Mouse (Mus musculus) MEL (cell line): ENCODE results near the gene Wipf3. TPM values are rescaled to one million over a fixed set of nuclear protein-coding genes. Genes with fewer than 3 reads are reported as not detected.

Experiments used
- DNase-seq: peaks from one replicate; pipeline ENCODE4 v3.0.0; 2011; ENCODE audit warnings: low read depth, low spot score
- H3K27ac ChIP-seq: 2 replicates; pipeline ENCODE4 v1.5.1; 2012; ENCODE audit warnings: low read depth, mild to moderate bottlenecking, control low read depth, low read length, moderate library complexity; ENCODE audit not compliant: control insufficient read depth
- H3K27me3 ChIP-seq, 2 experiments: fragments of 150-350 bp in 1 of 2; sonication (generic) in 1 of 2; 2 replicates each; pipeline ENCODE4 v1.6.1; 2012; ENCODE audit warnings: low read length in 2 of 2, mild to moderate bottlenecking in 2 of 2, improper control_type of control experiment in 1 of 2, moderate library complexity in 1 of 2; ENCODE audit not compliant: insufficient read depth in 2 of 2, control insufficient read depth in 1 of 2
- H3K36me3 ChIP-seq, 2 experiments: 2 replicates each; pipeline ENCODE4 v1.6.1; 2012 to 2014; ENCODE audit warnings: low read length in 2 of 2, improper control_type of control experiment in 1 of 2, inconsistent platforms in 1 of 2, mild to moderate bottlenecking in 1 of 2; ENCODE audit not compliant: insufficient read depth in 2 of 2, control insufficient read depth in 1 of 2
- H3K4me1 ChIP-seq, 2 experiments: fragments of 150-350 bp in 1 of 2; sonication (generic) in 1 of 2; 2 replicates each; pipeline ENCODE4 v1.6.1; 2012; ENCODE audit warnings: low read length in 2 of 2, improper control_type of control experiment in 1 of 2, mild to moderate bottlenecking in 1 of 2; ENCODE audit not compliant: insufficient read depth in 2 of 2, control insufficient read depth in 1 of 2
- H3K4me3 ChIP-seq, 2 experiments: fragments of 150-350 bp in 1 of 2; sonication (generic) in 1 of 2; 2 replicates each; pipeline ENCODE4 v1.5.1; 2012; ENCODE audit warnings: low read depth in 2 of 2, low read length in 2 of 2, mild to moderate bottlenecking in 2 of 2, moderate library complexity in 2 of 2, control low read depth in 1 of 2, improper control_type of control experiment in 1 of 2; ENCODE audit not compliant: control insufficient read depth in 1 of 2, insufficient read depth in 1 of 2
- H3K79me2 ChIP-seq: 2 replicates; pipeline ENCODE4 v1.6.1; 2012; ENCODE audit warnings: mild to moderate bottlenecking, low read length, moderate library complexity; ENCODE audit not compliant: control insufficient read depth, poor library complexity, insufficient read depth
- H3K9ac ChIP-seq: 2 replicates; pipeline ENCODE4 v1.6.1; 2012; ENCODE audit warnings: low read depth, mild to moderate bottlenecking, control low read depth, low read length, moderate library complexity; ENCODE audit not compliant: control insufficient read depth, poor library complexity, severe bottlenecking
- H3K9me3 ChIP-seq: fragments of 150-350 bp; sonication (generic); replicated peaks from 2 replicates; pipeline ENCODE4 v1.6.1; 2012; ENCODE audit warnings: mild to moderate bottlenecking, low read length, improper control_type of control experiment, moderate library complexity; ENCODE audit not compliant: insufficient read depth
- BHLHE40 ChIP-seq: IDR thresholded peaks from 2 replicates; pipeline ENCODE4 v1.6.1; 2012; ENCODE audit warnings: low read depth, mild to moderate bottlenecking, inconsistent platforms, low read length, improper control_type of control experiment, borderline replicate concordance
- CHD1 ChIP-seq: IDR thresholded peaks from 2 replicates; pipeline ENCODE4 v1.6.1; 2012; ENCODE audit warnings: low read depth, mild to moderate bottlenecking, inconsistent platforms, low read length, improper control_type of control experiment
- ETS1 ChIP-seq: IDR thresholded peaks from 2 replicates; pipeline ENCODE4 v1.6.1; 2012; ENCODE audit warnings: low read depth, mild to moderate bottlenecking, inconsistent platforms, low read length, improper control_type of control experiment, moderate library complexity
- GATA1 ChIP-seq: IDR thresholded peaks from 2 replicates; pipeline ENCODE4 v1.6.1; 2011; ENCODE audit warnings: low read depth, low read length, improper control_type of control experiment
- MAX ChIP-seq: IDR thresholded peaks from 2 replicates; pipeline ENCODE4 v1.6.1; 2011; ENCODE audit warnings: low read length, improper control_type of control experiment
- MEF2A ChIP-seq: IDR thresholded peaks from 2 replicates; pipeline ENCODE4 v1.6.1; 2014; ENCODE audit warnings: low read depth, mild to moderate bottlenecking, inconsistent platforms, low read length, improper control_type of control experiment; ENCODE audit not compliant: poor library complexity, insufficient replicate concordance, severe bottlenecking; ENCODE audit errors: extremely low read depth
- MYB ChIP-seq: IDR thresholded peaks from 2 replicates; pipeline ENCODE4 v1.6.1; 2011; ENCODE audit warnings: mild to moderate bottlenecking, low read depth, low read length, improper control_type of control experiment
- NELFE ChIP-seq: IDR thresholded peaks from 2 replicates; pipeline ENCODE4 v1.6.1; 2011; ENCODE audit warnings: low read depth, low read length, improper control_type of control experiment
- NRF1 ChIP-seq: IDR thresholded peaks from 2 replicates; pipeline ENCODE4 v1.6.1; 2014; ENCODE audit warnings: low read depth, mild to moderate bottlenecking, inconsistent platforms, low read length, improper control_type of control experiment, moderate library complexity; ENCODE audit not compliant: poor library complexity, insufficient read depth, severe bottlenecking
- POLR2A ChIP-seq, 2 experiments: IDR thresholded peaks; 2 replicates each; pipeline ENCODE4 v1.6.1; 2011 to 2012; ENCODE audit warnings: low read length in 2 of 2, mild to moderate bottlenecking in 2 of 2, control low read depth in 1 of 2, improper control_type of control experiment in 1 of 2, low read depth in 1 of 2, moderate library complexity in 1 of 2; ENCODE audit not compliant: control insufficient read depth in 1 of 2, insufficient read depth in 1 of 2, poor library complexity in 1 of 2
- POLR2AphosphoS5 ChIP-seq: IDR thresholded peaks from 2 replicates; pipeline ENCODE4 v1.6.1; 2012; ENCODE audit warnings: low read depth, borderline replicate concordance, mild to moderate bottlenecking, inconsistent platforms, low read length, moderate library complexity, mixed read lengths
- RAD21 ChIP-seq: IDR thresholded peaks from 2 replicates; pipeline ENCODE4 v1.6.1; 2011; ENCODE audit warnings: mild to moderate bottlenecking, low read depth, low read length, improper control_type of control experiment
- SIN3A ChIP-seq: IDR thresholded peaks from 2 replicates; pipeline ENCODE4 v1.6.1; 2012; ENCODE audit warnings: low read length, improper control_type of control experiment, inconsistent platforms
- TBP ChIP-seq: IDR thresholded peaks from 2 replicates; pipeline ENCODE4 v1.8.0; 2011; ENCODE audit warnings: low read depth, low read length, improper control_type of control experiment
- UBTF ChIP-seq: IDR thresholded peaks from 2 replicates; pipeline ENCODE4 v1.6.1; 2012; ENCODE audit warnings: low read depth, mild to moderate bottlenecking, inconsistent platforms, low read length, improper control_type of control experiment, moderate library complexity, borderline replicate concordance; ENCODE audit not compliant: insufficient read depth
- USF2 ChIP-seq, 2 experiments: IDR thresholded peaks; 2 replicates each; pipeline ENCODE4 v1.6.1; 2011 to 2012; ENCODE audit warnings: improper control_type of control experiment in 2 of 2, low read length in 2 of 2, borderline replicate concordance in 1 of 2, inconsistent platforms in 1 of 2, low read depth in 1 of 2, mild to moderate bottlenecking in 1 of 2; ENCODE audit not compliant: insufficient read depth in 1 of 2
- ZC3H11A ChIP-seq: IDR thresholded peaks from 2 replicates; pipeline ENCODE4 v1.6.1; 2012; ENCODE audit warnings: low read depth, mild to moderate bottlenecking, inconsistent platforms, low read length, improper control_type of control experiment
- polyA plus RNA-seq, 2 experiments: library from polyadenylated mRNA; stranded (reverse) in 1 of 2; unstranded in 1 of 2; fragments of >175 nt in 1 of 2; fragments of >200 nt in 1 of 2; gene quantifications; 2 replicates each; pipeline versions ENCODE4 v1.2.1 to v1.2.4; 2012; ENCODE audit warnings: low replicate concordance in 2 of 2, low read depth in 1 of 2; ENCODE audit not compliant: insufficient read length in 2 of 2, insufficient read depth in 1 of 2, missing spikeins in 1 of 2
- total RNA-seq: library from RNA; depleted of rRNA; stranded (reverse); fragments of 300-350 nt; gene quantifications from 2 replicates; pipeline ENCODE4 v1.2.3, GENCODE M21; 2012

The Wipf3 gene
- total and polyA plus RNA-seq, 3 experiments: not detected

- no peak for TF ChIP-seq POLR2A (IDR thresholded peaks at IDR 0.05; ENCODE audit: control insufficient read depth in 1 of 2, insufficient read depth in 1 of 2, low read depth in 1 of 2, low read length in 2 of 2, poor library complexity in 1 of 2)
Observed at GRCm38 (mm10) chr6:54382636-54383035, 46.8 kb upstream of the Wipf3 start (continued).

GRCm38 (mm10) chr6:54383893-54384524 is 45.4 kb upstream of the Wipf3 start:
- no peaks in the 10 kb centered on the region for H3K9me3 ChIP-seq
- DNase-seq: no peak
- H3K36me3 ChIP-seq: no peaks in the 10 kb centered on the region
- TF ChIP-seq POLR2A (IDR thresholded peaks at IDR 0.05; ENCODE audit: control insufficient read depth in 1 of 2, insufficient read depth in 1 of 2, low read depth in 1 of 2, low read length in 2 of 2, poor library complexity in 1 of 2) (no peak), ETS1 (no peak), ZC3H11A (no peak), SIN3A (no peak), MEF2A (no peak), CHD1 (no peak)
- no peak overlapping the region for H3K9ac ChIP-seq
- no peak overlapping the region for H3K4me3 ChIP-seq
- H3K27me3 ChIP-seq: no peaks in the 10 kb centered on the region
- no peaks in the 10 kb centered on the region for H3K79me2 ChIP-seq
- no peaks in the 10 kb centered on the region for H3K4me1 ChIP-seq
- no peak overlapping the region for H3K27ac ChIP-seq

GRCm38 (mm10) chr6:54384777-54385176 is 44.6 kb upstream of the Wipf3 start:
- Histone ChIP-seq H3K79me2 (no peaks in the 10 kb centered on the region), H3K9me3 (no peaks in the 10 kb centered on the region), H3K27ac (no peak overlapping the region), H3K36me3 (no peaks in the 10 kb centered on the region), H3K4me3 (no peak overlapping the region), H3K4me1 (no peaks in the 10 kb centered on the region), H3K9ac (no peak overlapping the region), H3K27me3 (no peaks in the 10 kb centered on the region)
- DNase-seq: no peak
- TF ChIP-seq UBTF (no peak), ETS1 (no peak), POLR2AphosphoS5 (no peak), CHD1 (no peak), RAD21 (no peak), NELFE (no peak), TBP (no peak), BHLHE40 (no peak), MYB (no peak), GATA1 (no peak), NRF1 (no peak), USF2 (IDR thresholded peaks at IDR 0.05; ENCODE audit: borderline replicate concordance in 1 of 2, insufficient read depth in 1 of 2, low read depth in 1 of 2, low read length in 2 of 2) (no peak), MAX (no peak)
